In the genomic region with DNA sequence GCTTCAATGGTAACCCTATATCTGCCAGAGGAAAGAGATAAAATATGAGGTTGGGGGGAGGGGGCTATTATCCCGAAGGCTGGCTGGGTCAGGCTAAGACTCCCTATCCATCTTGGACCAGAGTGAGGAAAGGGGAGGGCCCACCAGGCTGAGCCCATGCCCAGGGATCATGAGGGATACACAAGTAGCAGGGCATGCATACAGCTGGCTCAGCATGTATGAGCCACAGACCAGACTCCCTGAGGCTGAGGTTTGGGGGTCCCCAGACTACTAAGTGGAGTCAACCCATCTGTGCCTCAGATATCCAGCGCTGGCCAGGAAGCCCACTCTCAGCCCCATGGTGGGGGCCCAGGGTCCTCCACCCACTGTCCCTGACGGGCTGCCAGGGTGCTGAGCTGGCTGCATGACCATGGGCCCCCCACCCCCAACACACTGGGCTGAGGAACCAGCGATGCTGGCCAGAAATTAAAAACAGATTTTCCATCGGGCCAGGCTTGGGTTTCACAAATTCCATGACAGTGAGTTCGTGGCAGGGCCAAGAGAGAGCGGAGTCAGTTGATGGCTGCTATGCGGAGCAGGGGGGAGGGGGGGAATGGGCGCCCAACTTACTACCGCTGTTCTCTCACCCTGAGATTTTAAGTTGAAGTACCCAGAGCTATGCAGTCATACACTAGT, we compare ENCODE assay signal across 9 mouse cellular contexts. TPM values are rescaled to one million over a fixed set of nuclear protein-coding genes. Genes with fewer than 3 reads are reported as not detected.
DNase-seq lines count a peak whose midpoint lies in the region; ATAC-seq lines count a peak whose summit lies in the region.
"Had no signal": no experiment of that assay in that cellular context is flagged by ENCODE, and none has a peak within 500 bp of the region (broad histone marks: within the 10 kb centered on the region; RNA-seq: fewer than 3 reads in every experiment).

No protein-coding gene starts in this region.

- H3K27me3 ChIP-seq in forebrain, embryonic 10.5 days (ENCODE audit: poor library complexity, severe bottlenecking), result no peaks in the 10 kb centered on the region
- no peaks in the 10 kb centered on the region for H3K27me3 ChIP-seq in forebrain, embryonic 14.5 days (replicated peaks; ENCODE audit: control insufficient read depth, insufficient read depth, low read length)
- H3K27me3 ChIP-seq in intestine, embryonic 15.5 days (replicated peaks), result no peaks in the 10 kb centered on the region
- H3K27me3 ChIP-seq in stomach, embryonic 16.5 days (ENCODE audit: control insufficient read depth, insufficient read depth, low read length), result no peaks in the 10 kb centered on the region

- peak overlapping the region; percentile 78 for H3K27ac ChIP-seq in forebrain, embryonic 10.5 days
- H3K27ac ChIP-seq in forebrain, embryonic 14.5 days (ENCODE audit: low read depth, low read length), result no peak overlapping the region
- H3K27ac ChIP-seq in intestine, embryonic 15.5 days, result 0 out of 2 replicates have a peak overlapping the region, but pooled peaks have one; percentile 52
- peak overlapping the region; percentile 89 for H3K27ac ChIP-seq in stomach, embryonic 16.5 days (ENCODE audit: low read length)

- peaks cover 100% of the 10 kb centered on the region for H3K36me3 ChIP-seq in forebrain, embryonic 10.5 days (replicated peaks)
- H3K36me3 ChIP-seq in forebrain, embryonic 14.5 days (ENCODE audit: control insufficient read depth, insufficient read depth, low read length), result peaks cover 78% of the 10 kb centered on the region
- peaks cover 21% of the 10 kb centered on the region for H3K36me3 ChIP-seq in intestine, embryonic 15.5 days
- 0 out of 2 replicates have a peak, but pooled peaks cover 9% of the 10 kb centered on the region for H3K36me3 ChIP-seq in stomach, embryonic 16.5 days (ENCODE audit: control insufficient read depth, insufficient read depth, low read length)

- peaks cover 69% of the 10 kb centered on the region for H3K4me1 ChIP-seq in forebrain, embryonic 10.5 days
- H3K4me1 ChIP-seq in forebrain, embryonic 14.5 days (ENCODE audit: control insufficient read depth, insufficient read depth, low read length), result peaks cover 24% of the 10 kb centered on the region
- peaks cover 45% of the 10 kb centered on the region for H3K4me1 ChIP-seq in intestine, embryonic 15.5 days (replicated peaks)
- peaks cover 51% of the 10 kb centered on the region for H3K4me1 ChIP-seq in stomach, embryonic 16.5 days (ENCODE audit: control insufficient read depth, insufficient read depth, low read length)

- no peak overlapping the region for H3K4me2 ChIP-seq in forebrain, embryonic 14.5 days (ENCODE audit: low read length)
- no peak overlapping the region for H3K4me2 ChIP-seq in intestine, embryonic 15.5 days (replicated peaks)
- H3K4me2 ChIP-seq in stomach, embryonic 16.5 days (ENCODE audit: low read depth, low read length), result peak overlapping the region; percentile 12; the same call in 1 of the 2 replicates

- peak overlapping the region; percentile 2; the same call in 1 of the 2 replicates for H3K4me3 ChIP-seq in forebrain, embryonic 10.5 days
- H3K4me3 ChIP-seq in forebrain, embryonic 14.5 days (ENCODE audit: low read depth, low read length), result no peak overlapping the region
- no peak overlapping the region for H3K4me3 ChIP-seq in intestine, embryonic 15.5 days (replicated peaks)
- no peak overlapping the region; the same call in 1 of the 2 replicates for H3K4me3 ChIP-seq in stomach, embryonic 16.5 days (replicated peaks; ENCODE audit: low read length)

- H3K9me3 ChIP-seq in forebrain, embryonic 10.5 days, result no peaks in the 10 kb centered on the region; the same call in none of the 2 replicates
- no peaks in the 10 kb centered on the region for H3K9me3 ChIP-seq in forebrain, embryonic 14.5 days (replicated peaks; ENCODE audit: control insufficient read depth, low read length)
- H3K9me3 ChIP-seq in intestine, embryonic 15.5 days, result no peaks in the 10 kb centered on the region
- H3K9me3 ChIP-seq in stomach, embryonic 16.5 days (replicated peaks; ENCODE audit: control insufficient read depth, low read length), result no peaks in the 10 kb centered on the region

- no peak; the same call in 1 of the 2 replicates for ATAC-seq in forebrain, embryonic 14.5 days
- ATAC-seq in intestine, embryonic 15.5 days, result peak; percentile 30
- ATAC-seq in stomach, embryonic 16.5 days (ENCODE audit: insufficient read depth, low FRiP score), result peak; percentile 69
- no peak for ATAC-seq in inflammation-experienced regulatory T-cells, adult 6 months

- no peak for DNase-seq in forebrain, embryonic 10.5 days (ENCODE audit: extremely low spot score, low spot score)
- DNase-seq in forebrain, embryonic 14.5 days (ENCODE audit: low spot score), result no peak
- DNase-seq in right cerebral cortex, postnatal 4 days, result peak; percentile 18
- DNase-seq in right cerebral cortex, adult 2 months (ENCODE audit: low spot score in 2 of 2), result no peak
- DNase-seq in cerebellum, postnatal 36 days, result no peak
- DNase-seq: right cerebral cortex, postnatal 14 days had no signal

- no peak overlapping the region for H3K9ac ChIP-seq in forebrain, embryonic 14.5 days (ENCODE audit: low read length)
- H3K9ac ChIP-seq in intestine, embryonic 15.5 days, result no peak overlapping the region
- H3K9ac ChIP-seq in stomach, embryonic 16.5 days (ENCODE audit: low read length), result peak overlapping the region; percentile 52

- WGBS in forebrain, embryonic 10.5 days, result 82% methylated on average over 10 of the region's 10 CpGs
- 73% methylated on average over 10 of the region's 10 CpGs for WGBS in forebrain, embryonic 14.5 days
- WGBS in intestine, embryonic 15.5 days, result 51% methylated on average over 10 of the region's 10 CpGs
- 43% methylated on average over 10 of the region's 10 CpGs for WGBS in stomach, embryonic 16.5 days

RNA-seq across cellular contexts. Expression of gene Ttyh3, which starts 7.4 kb away (rescaled TPM):
- 31.6 and 35.7 TPM in 2 replicates for polyA plus RNA-seq in forebrain, embryonic 10.5 days (2016; fragmentation: Nextera tagmentation; extraction: Ambion mirVana)
- polyA plus RNA-seq in forebrain, embryonic 14.5 days (2014; fragmentation: Nextera tagmentation; extraction: Ambion mirVana), result 65.8 and 72.3 TPM in 2 replicates
- polyA plus RNA-seq in intestine, embryonic 15.5 days (2015; fragmentation: Nextera tagmentation; extraction: Ambion mirVana), result 34.5 and 34.7 TPM in 2 replicates
- polyA plus RNA-seq in stomach, embryonic 16.5 days (2015; fragmentation: Nextera tagmentation; extraction: Ambion mirVana), result 13.8 and 17.8 TPM in 2 replicates
- polyA plus RNA-seq in inflammation-experienced regulatory T-cells, adult 6 months (2017; shearing (Covaris generic)), result 1 to 10 TPM; 2.8 to 4.2 (median 3.7) TPM

RNA-seq across cellular contexts. Expression of gene Lfng, which starts 34.3 kb away (rescaled TPM):
- 33.1 and 33.3 TPM in 2 replicates for polyA plus RNA-seq in forebrain, embryonic 10.5 days (2016; fragmentation: Nextera tagmentation; extraction: Ambion mirVana)
- polyA plus RNA-seq in forebrain, embryonic 14.5 days (2014; fragmentation: Nextera tagmentation; extraction: Ambion mirVana), result 30.9 TPM in 2 replicates
- polyA plus RNA-seq in intestine, embryonic 15.5 days (2015; fragmentation: Nextera tagmentation; extraction: Ambion mirVana), result 14.8 and 16.0 TPM in 2 replicates
- polyA plus RNA-seq in stomach, embryonic 16.5 days (2015; fragmentation: Nextera tagmentation; extraction: Ambion mirVana), result 21.5 and 21.6 TPM in 2 replicates
- polyA plus RNA-seq in inflammation-experienced regulatory T-cells, adult 6 months (2017; shearing (Covaris generic)), result 10 to 100 TPM; 16.8 to 44.8 (median 23.1) TPM

Comparison
In these comparisons a context has a peak if more than half of its experiments do, and no peak if none do; other contexts are left out.
1. ATAC-seq: peak in intestine, embryonic 15.5 days (single experiment) and stomach, embryonic 16.5 days (single experiment); none in forebrain, embryonic 14.5 days (single experiment) and inflammation-experienced regulatory T-cells, adult 6 months (single experiment).